Mouse (Mus musculus) monocyte, adult 59 days (primary cell): Measurements from ENCODE around the gene Bcl6. TPM values are rescaled to one million over a fixed set of nuclear protein-coding genes. Genes with fewer than 3 reads are reported as not detected.

ENCODE experiments used
- total RNA-seq, 2 experiments: library from RNA; stranded (reverse); gene quantifications; one replicate each; pipeline ENCODE4 v1.2.4; 2023

Gene Bcl6
- 100 to 1,000 TPM; 161 to 162 TPM for total RNA-seq

DNA sequence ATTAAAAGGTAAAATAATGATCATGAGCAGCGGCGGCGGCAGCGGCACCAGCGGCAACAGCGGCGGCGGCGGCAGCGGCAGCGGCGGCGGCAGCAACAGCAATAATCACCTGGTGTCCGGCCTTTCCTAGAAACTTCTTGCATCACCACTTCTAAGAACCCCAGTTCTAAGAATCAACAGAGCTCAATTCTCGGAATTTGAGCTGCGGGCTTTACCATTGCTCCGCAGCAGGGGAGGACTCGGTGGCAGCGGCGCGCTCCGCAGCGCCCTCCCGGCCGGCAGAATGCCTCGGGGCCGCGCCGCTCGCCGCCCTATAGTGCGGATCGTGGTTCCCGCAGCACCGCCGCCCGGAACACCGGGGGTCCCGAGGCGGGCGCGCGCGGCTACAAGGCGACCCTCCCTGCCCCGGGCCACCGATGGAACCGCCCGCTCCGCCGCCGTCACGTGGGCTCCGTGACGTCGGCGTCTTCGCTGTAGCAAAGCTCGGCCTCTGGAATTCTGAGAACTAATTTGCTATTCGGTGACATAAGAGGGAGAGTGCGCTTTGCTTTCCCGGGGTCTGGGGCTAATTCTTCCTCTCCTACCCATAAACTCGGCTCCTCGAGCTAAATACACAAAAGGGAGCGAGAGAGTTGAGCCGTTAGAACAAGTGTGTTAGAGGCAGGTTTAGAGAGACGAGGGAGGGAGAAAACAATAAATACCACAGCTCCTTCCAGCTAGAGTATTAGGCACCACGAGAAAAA is at the start of gene Bcl6, which contains the start of gene Gm37419:
Gene Bcl6, minus strand, starts transcription at position 387 of the 743 bp plus-strand sequence.
Gene Gm37419, plus strand, starts transcription at position 17 of the 743 bp plus-strand sequence.

DNA sequence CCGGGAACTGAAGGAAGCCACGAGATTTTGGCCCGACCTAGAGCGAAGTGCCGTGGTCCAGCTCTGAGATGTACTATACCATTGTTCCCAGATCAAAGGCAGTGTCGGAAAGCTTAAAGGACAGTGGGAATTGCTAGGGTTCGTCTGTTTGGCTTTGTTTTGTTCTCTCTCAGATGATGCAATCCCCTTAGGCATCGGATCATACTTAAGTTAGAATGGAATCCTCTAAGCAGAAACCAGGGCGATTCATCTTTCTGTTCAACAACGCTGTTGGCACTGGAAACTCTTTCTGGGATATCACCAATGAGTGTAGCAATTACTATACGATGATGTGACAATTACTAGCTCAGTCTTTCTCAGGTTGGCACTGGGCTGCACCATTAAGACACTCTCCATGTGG is 56.4 kb downstream of the Bcl6 start, which contains the start of gene Rtp2:
Gene Rtp2, minus strand, starts transcription at position 101 of the 400 bp plus-strand sequence.

Other genes starting within 250 kb of the Bcl6 start
- gene Sst, start 97.9 kb downstream of the Bcl6 start, total RNA-seq = not detected
- not detected for gene Rtp2, start 56.5 kb downstream of the Bcl6 start, total RNA-seq
- not detected for gene Gm37419, start 370 bp downstream of the Bcl6 start, total RNA-seq